19 mouse cellular contexts compared by ENCODE assay signal in genomic region chr7:65472048-65472447, GRCm38 (mm10).
"Had no signal": no experiment of that assay in that cellular context is flagged by ENCODE, and none has a peak within 500 bp of the region (broad histone marks: within the 10 kb centered on the region; RNA-seq: fewer than 3 reads in every experiment).

No protein-coding gene starts in this region.

- H3K4me3 ChIP-seq: lung, embryonic 15.5 days; midbrain, embryonic 10.5 days; midbrain, embryonic 12.5 days; myocyte; neural tube, embryonic 13.5 days; neural tube, embryonic 15.5 days had no signal

- DNase-seq: lung, adult 18-20 months; lung, postnatal 10 days; lung, postnatal 4 days; midbrain, embryonic 14.5 days; retina, postnatal 1 day; right cerebral cortex, adult 18-20 months; right cerebral cortex, postnatal 25 days; right cerebral cortex, postnatal 4 days; spleen, adult 18-20 months; thymus, adult 18-20 months; thymus, postnatal 14 days; thymus, postnatal 36 days had no signal

- H3K4me2 ChIP-seq: lung, embryonic 15.5 days; midbrain, embryonic 12.5 days; neural tube, embryonic 13.5 days; neural tube, embryonic 15.5 days had no signal

- H3K36me3 ChIP-seq: lung, embryonic 15.5 days; midbrain, embryonic 10.5 days; midbrain, embryonic 12.5 days; neural tube, embryonic 13.5 days; neural tube, embryonic 15.5 days had no signal

- H3K9ac ChIP-seq: lung, embryonic 15.5 days; midbrain, embryonic 12.5 days; neural tube, embryonic 13.5 days; neural tube, embryonic 15.5 days had no signal

- H3K27ac ChIP-seq: midbrain, embryonic 10.5 days; midbrain, embryonic 12.5 days; neural tube, embryonic 13.5 days; neural tube, embryonic 15.5 days had no signal

- ATAC-seq: midbrain, embryonic 16.5 days had no signal

- H3K9me3 ChIP-seq: lung, embryonic 15.5 days; midbrain, embryonic 10.5 days; midbrain, embryonic 12.5 days; neural tube, embryonic 13.5 days; neural tube, embryonic 15.5 days had no signal

- H3K27me3 ChIP-seq: lung, embryonic 15.5 days; neural tube, embryonic 13.5 days; neural tube, embryonic 15.5 days had no signal
